Mouse (Mus musculus): ENCODE measurements around the gene Fam3b.

DNA sequence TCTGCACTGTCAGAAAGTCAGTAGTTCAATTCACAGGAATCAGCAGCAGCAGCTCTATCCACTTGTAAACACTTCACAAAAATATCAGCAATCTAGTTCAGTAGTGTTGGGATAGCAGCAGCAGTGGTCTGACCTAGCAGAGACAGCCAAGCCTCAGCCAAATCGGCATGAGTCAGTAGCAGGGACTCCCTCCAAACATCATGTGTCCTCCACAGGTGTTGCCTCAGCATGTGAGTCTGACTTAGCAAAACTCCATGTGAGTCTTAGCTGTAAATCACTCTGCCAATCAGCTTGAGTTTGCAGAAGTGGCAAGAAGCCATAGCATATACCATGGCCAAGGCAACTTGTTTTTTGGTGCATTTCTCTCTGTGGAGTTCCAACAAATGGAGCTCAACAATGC, 18.5 kb upstream of the Fam3b start:
- TF ChIP-seq CTCF (IDR thresholded peaks at IDR 0.05; ENCODE audit: insufficient read depth, low read length) (no peak), POLR2A (IDR thresholded peaks at IDR 0.05; ENCODE audit: borderline replicate concordance, extremely low read depth, low read depth, low read length) (no peak)

All from lung, adult 2 months (tissue).